Mouse (Mus musculus): ENCODE data around the gene Adipor2. TPM values are rescaled to one million over a fixed set of nuclear protein-coding genes. Genes with fewer than 3 reads are reported as not detected.

Gene Adipor2
- polyA plus RNA-seq, 1 experiment: 52.4 TPM

- DNase-seq: peak in 1 of 2 experiments; percentile 29
- H3K4me3 ChIP-seq (replicated peaks; ENCODE audit: insufficient read depth, low read depth, low read length): no peak overlapping the region
- 62% methylated on average over 7 of the region's 7 CpGs for WGBS
- H3K27ac ChIP-seq (ENCODE audit: insufficient read depth, low read length): peak overlapping the region; percentile 72; the same call in 1 of the 2 replicates
- no peaks in the 10 kb centered on the region for H3K4me1 ChIP-seq (ENCODE audit: control insufficient read depth, insufficient read depth, low read length)
- TF ChIP-seq CTCF (IDR thresholded peaks at IDR 0.05; ENCODE audit: borderline replicate concordance, insufficient read depth, low read depth, low read length) (no peak), POLR2A (IDR thresholded peaks at IDR 0.05; ENCODE audit: borderline replicate concordance, insufficient read depth, low read length) (no peak)
- no peaks in the 10 kb centered on the region for H3K27me3 ChIP-seq (ENCODE audit: control insufficient read depth, insufficient read depth, low read length)
These were observed 1.1 kb upstream of the Adipor2 start for GRCm38 (mm10) chr6:119418392-119419251.

GRCm38 (mm10) chr6:119417821-119418220 lies 317 bp upstream of the Adipor2 start:
- TF ChIP-seq POLR2A (IDR thresholded peaks at IDR 0.05; ENCODE audit: borderline replicate concordance, insufficient read depth, low read length): no peak
- no peaks in the 10 kb centered on the region for H3K4me1 ChIP-seq (ENCODE audit: control insufficient read depth, insufficient read depth, low read length)
- DNase-seq: no peak
- WGBS: 76% methylated on average over 7 of the region's 7 CpGs
- no peak overlapping the region for H3K4me3 ChIP-seq (replicated peaks; ENCODE audit: insufficient read depth, low read depth, low read length)
- no peaks in the 10 kb centered on the region for H3K27me3 ChIP-seq (ENCODE audit: control insufficient read depth, insufficient read depth, low read length)
- H3K27ac ChIP-seq (ENCODE audit: insufficient read depth, low read length): peak overlapping the region; percentile 20; the same call in 1 of the 2 replicates

GRCm38 (mm10) chr6:119416643-119417042 lies 861 bp downstream of the Adipor2 start:
- TF ChIP-seq CTCF (IDR thresholded peaks at IDR 0.05; ENCODE audit: borderline replicate concordance, insufficient read depth, low read depth, low read length): no peak
- TF ChIP-seq POLR2A (IDR thresholded peaks at IDR 0.05; ENCODE audit: borderline replicate concordance, insufficient read depth, low read length): no peak
- H3K27me3 ChIP-seq (ENCODE audit: control insufficient read depth, insufficient read depth, low read length): no peaks in the 10 kb centered on the region
- DNase-seq: no peak
- WGBS: 66% methylated on average over 6 of the region's 6 CpGs
- no peaks in the 10 kb centered on the region for H3K4me1 ChIP-seq (ENCODE audit: control insufficient read depth, insufficient read depth, low read length)
- peak overlapping the region; percentile 34 for H3K4me3 ChIP-seq (replicated peaks; ENCODE audit: insufficient read depth, low read depth, low read length)
- H3K27ac ChIP-seq (ENCODE audit: insufficient read depth, low read length): no peak overlapping the region; the same call in 1 of the 2 replicates

- TF ChIP-seq POLR2A (IDR thresholded peaks at IDR 0.05; ENCODE audit: borderline replicate concordance, insufficient read depth, low read length): no peak
- no peak for TF ChIP-seq CTCF (IDR thresholded peaks at IDR 0.05; ENCODE audit: borderline replicate concordance, insufficient read depth, low read depth, low read length)
- WGBS: 86% methylated on average over 15 of the region's 15 CpGs
- no peaks in the 10 kb centered on the region for H3K4me1 ChIP-seq (ENCODE audit: control insufficient read depth, insufficient read depth, low read length)
- no peaks in the 10 kb centered on the region for H3K27me3 ChIP-seq (ENCODE audit: control insufficient read depth, insufficient read depth, low read length)
- H3K27ac ChIP-seq (ENCODE audit: insufficient read depth, low read length): no peak overlapping the region
- no peak for DNase-seq
- H3K4me3 ChIP-seq (replicated peaks; ENCODE audit: insufficient read depth, low read depth, low read length): no peak overlapping the region
These were observed 3.1 kb downstream of the Adipor2 start for GRCm38 (mm10) chr6:119414262-119415043.

GRCm38 (mm10) chr6:119412588-119412987 lies 4.9 kb downstream of the Adipor2 start:
- Histone ChIP-seq H3K4me1 (ENCODE audit: control insufficient read depth, insufficient read depth, low read length) (no peaks in the 10 kb centered on the region), H3K27ac (ENCODE audit: insufficient read depth, low read length) (no peak overlapping the region), H3K27me3 (ENCODE audit: control insufficient read depth, insufficient read depth, low read length) (no peaks in the 10 kb centered on the region), H3K4me3 (replicated peaks; ENCODE audit: insufficient read depth, low read depth, low read length) (no peak overlapping the region)
- WGBS: 89% methylated on average over 4 of the region's 4 CpGs
- TF ChIP-seq CTCF (IDR thresholded peaks at IDR 0.05; ENCODE audit: borderline replicate concordance, insufficient read depth, low read depth, low read length) (no peak), POLR2A (IDR thresholded peaks at IDR 0.05; ENCODE audit: borderline replicate concordance, insufficient read depth, low read length) (no peak)
- DNase-seq: no peak

- H3K27me3 ChIP-seq (ENCODE audit: control insufficient read depth, insufficient read depth, low read length): no peaks in the 10 kb centered on the region
- no peak for DNase-seq
- H3K4me1 ChIP-seq (ENCODE audit: control insufficient read depth, insufficient read depth, low read length): no peaks in the 10 kb centered on the region
- TF ChIP-seq POLR2A (IDR thresholded peaks at IDR 0.05; ENCODE audit: borderline replicate concordance, insufficient read depth, low read length) (no peak), CTCF (IDR thresholded peaks at IDR 0.05; ENCODE audit: borderline replicate concordance, insufficient read depth, low read depth, low read length) (no peak)
- WGBS: 91% methylated on average over 3 of the region's 3 CpGs
- no peak overlapping the region for H3K4me3 ChIP-seq (replicated peaks; ENCODE audit: insufficient read depth, low read depth, low read length)
- no peak overlapping the region for H3K27ac ChIP-seq (ENCODE audit: insufficient read depth, low read length)
These were observed 6.0 kb downstream of the Adipor2 start for GRCm38 (mm10) chr6:119411511-119411910.

GRCm38 (mm10) chr6:119409766-119410165 lies 7.7 kb downstream of the Adipor2 start:
- no peak overlapping the region for H3K4me3 ChIP-seq (replicated peaks; ENCODE audit: insufficient read depth, low read depth, low read length)

More at GRCm38 (mm10) chr6:119409766-119410165, 7.7 kb downstream of the Adipor2 start:
- H3K27me3 ChIP-seq (ENCODE audit: control insufficient read depth, insufficient read depth, low read length): no peaks in the 10 kb centered on the region
- 23% methylated on average over 1 of the region's 1 CpGs for WGBS
- H3K4me1 ChIP-seq (ENCODE audit: control insufficient read depth, insufficient read depth, low read length): no peaks in the 10 kb centered on the region
- TF ChIP-seq CTCF (IDR thresholded peaks at IDR 0.05; ENCODE audit: borderline replicate concordance, insufficient read depth, low read depth, low read length) (no peak), POLR2A (IDR thresholded peaks at IDR 0.05; ENCODE audit: borderline replicate concordance, insufficient read depth, low read length) (no peak)
- no peak for DNase-seq
- no peak overlapping the region for H3K27ac ChIP-seq (ENCODE audit: insufficient read depth, low read length)
